Mouse (Mus musculus) heart, postnatal 0 days (tissue): ENCODE measurements around the gene Mphosph9.
A peak's percentile ranks its signal among the peaks of the same experiment; 100 is the strongest.

Experiments used
- CTCF ChIP-seq: IDR thresholded peaks from 2 replicates; pipeline ENCODE4 v1.5.1; 2016; ENCODE audit warnings: antibody characterized with exemption, control low read depth, low read depth
- EP300 ChIP-seq: IDR thresholded peaks from 2 replicates; pipeline ENCODE4 v1.6.1; 2016; ENCODE audit warnings: antibody characterized with exemption, low read depth

DNA sequence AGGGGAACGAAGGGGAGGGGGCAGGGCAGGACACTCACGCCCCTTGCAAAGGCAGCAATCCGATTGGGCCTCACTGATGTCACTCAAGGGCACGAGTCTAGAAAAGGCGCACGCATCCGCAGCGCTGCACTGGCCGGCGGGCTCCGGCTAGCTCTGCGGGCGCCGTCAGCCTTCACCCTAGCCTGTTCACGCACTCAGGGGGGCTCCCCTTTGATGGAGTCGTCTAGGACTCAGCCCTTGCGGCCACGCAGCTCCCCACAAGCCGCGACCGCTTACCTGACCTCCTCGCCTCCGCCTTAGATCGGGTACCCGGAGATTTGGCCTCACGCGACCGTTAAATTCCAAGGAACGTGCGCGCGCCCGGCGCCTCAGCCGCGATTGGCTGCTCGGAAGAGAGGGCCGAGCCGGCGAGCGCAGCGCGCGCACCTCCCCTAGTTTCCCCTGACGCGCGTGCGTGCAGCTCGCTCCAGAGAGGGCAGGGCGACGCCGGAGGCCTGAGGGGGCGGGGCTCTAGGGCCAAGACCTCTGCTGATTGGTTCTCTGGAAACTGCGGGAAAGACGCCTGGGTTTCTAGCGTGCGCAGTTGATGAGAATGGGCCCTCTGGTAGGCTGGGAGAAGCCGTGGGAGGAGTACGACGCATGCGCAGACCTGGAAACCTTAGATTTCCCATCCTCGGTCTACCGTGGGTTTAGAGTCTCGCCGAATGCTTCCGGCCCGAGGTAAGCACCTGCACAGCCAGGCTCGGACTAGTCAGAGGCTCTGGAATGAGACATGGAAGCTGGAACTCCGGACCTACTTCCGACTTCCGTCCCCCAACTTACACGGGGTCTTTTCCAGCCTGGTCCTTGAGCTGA lies at the start of gene Mphosph9, which contains the start of gene 2810006K23Rik:
- TF ChIP-seq CTCF, result no peak
- TF ChIP-seq EP300, result peak; percentile 44; the same call in 1 of the 2 replicates
